Comparison of ENCODE assay signal across 13 mouse cellular contexts in the genomic region with DNA sequence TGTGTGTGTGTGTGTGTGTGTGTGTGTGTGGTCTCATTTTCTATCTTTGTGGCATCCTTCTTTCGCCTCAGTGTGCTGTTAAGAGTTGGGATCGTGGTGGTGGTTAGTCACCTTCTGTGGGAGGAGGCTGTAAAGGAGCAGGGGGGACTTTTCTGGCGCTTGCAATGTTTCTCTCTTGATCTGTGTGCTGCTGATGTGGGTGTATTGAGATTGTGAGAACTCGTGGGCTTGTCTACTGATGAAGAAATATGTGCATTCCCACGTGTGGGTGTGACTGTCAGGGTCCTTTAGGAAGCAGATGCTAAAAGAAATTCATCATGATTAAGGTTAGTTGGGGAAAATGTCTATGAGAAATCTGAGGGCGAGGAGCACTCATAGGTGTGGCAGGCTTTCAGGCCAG.
DNase-seq lines count a peak whose midpoint lies in the region; ATAC-seq lines count a peak whose summit lies in the region.
"Had no signal": no experiment of that assay in that cellular context is flagged by ENCODE, and none has a peak within 500 bp of the region (broad histone marks: within the 10 kb centered on the region; RNA-seq: fewer than 3 reads in every experiment).

No protein-coding gene starts in this region.

- no peak for ATAC-seq in erythroblast, adult 5-6 weeks (replicated peaks; ENCODE audit: low FRiP score, poor library complexity, severe bottlenecking)
- ATAC-seq: forebrain, embryonic 16.5 days had no signal

- DNase-seq in right cerebral cortex, adult 2 months (ENCODE audit: low spot score in 2 of 2), result peak; percentile 72
- DNase-seq in right cerebral cortex, postnatal 4 days, result no peak
- peak; percentile 50 to 81 for DNase-seq in frontal cortex, postnatal 36 days (ENCODE audit: low spot score in 2 of 2)
- DNase-seq in left cerebral cortex, postnatal 25 days (ENCODE audit: low spot score in 2 of 2), result peak; percentile 67 to 94
- DNase-seq in embryo, embryonic 10.5 days (ENCODE audit: low spot score), result no peak
- no peak for DNase-seq in lung, postnatal 10 days
- DNase-seq: adrenal gland, adult 2 months; cerebellum, adult 8-10 months; gastrocnemius, postnatal 10 days; heart, adult 11 months; kidney, adult 9 months had no signal

- intact Hi-C loops in left cerebral cortex, postnatal 25 days (cut with DNase I), result loop anchor here (1.0 to 10.0 kb wide), 2 partner anchors 35 to 613 kb away; no protein-coding TSS in a partner anchor

Comparison
In these comparisons a context has a peak if more than half of its experiments do, and no peak if none do; other contexts are left out.
1. DNase-seq: peak in right cerebral cortex, adult 2 months (2 of 2), frontal cortex, postnatal 36 days (2 of 2) and left cerebral cortex, postnatal 25 days (2 of 2); none in right cerebral cortex, postnatal 4 days (single experiment), embryo, embryonic 10.5 days (single experiment) and lung, postnatal 10 days (single experiment).